Mouse (Mus musculus) lung, postnatal 0 days (tissue): Measurements from ENCODE around the gene Grik4. TPM values are rescaled to one million over a fixed set of nuclear protein-coding genes. Genes with fewer than 3 reads are reported as not detected.

Experiments used
- ATAC-seq: fragments of 200-750 bp; cut with Nextera tagmentation; 2 replicates; pipeline ENCODE4 v1.8.0; 2017; ENCODE audit warnings: moderate library complexity
- DNase-seq: peaks from one replicate; pipeline ENCODE4 v3.0.0-alpha.2; 2016; ENCODE audit warnings: low spot score
- H3K27ac ChIP-seq: fragments of 300-500 bp; sonication (generic); 2 replicates; pipeline ENCODE4 v1.5.1; 2014; ENCODE audit warnings: antibody characterized with exemption, mild to moderate bottlenecking, low read length, mixed read lengths
- H3K27me3 ChIP-seq: fragments of 300-500 bp; sonication (generic); replicated peaks from 2 replicates; pipeline ENCODE4 v1.6.1; 2014; ENCODE audit warnings: low read length, mixed read lengths; ENCODE audit not compliant: insufficient read depth
- H3K36me3 ChIP-seq: fragments of 300-500 bp; sonication (generic); 2 replicates; pipeline ENCODE4 v1.6.1; 2014; ENCODE audit warnings: low read length, mixed read lengths; ENCODE audit not compliant: insufficient read depth
- H3K4me1 ChIP-seq: fragments of 300-500 bp; sonication (generic); 2 replicates; pipeline ENCODE4 v1.6.1; 2014; ENCODE audit warnings: antibody characterized with exemption, low read depth, low read length, mixed read lengths; ENCODE audit not compliant: insufficient read depth
- H3K4me2 ChIP-seq: fragments of 300-500 bp; sonication (generic); replicated peaks from 2 replicates; pipeline ENCODE4 v1.6.1; 2014; ENCODE audit warnings: low read depth, mild to moderate bottlenecking, low read length, moderate library complexity, mixed read lengths
- H3K4me3 ChIP-seq: fragments of 300-500 bp; sonication (generic); 2 replicates; pipeline ENCODE4 v1.5.1; 2014; ENCODE audit warnings: low read depth, low read length
- H3K9ac ChIP-seq: fragments of 300-500 bp; sonication (generic); replicated peaks from 2 replicates; pipeline ENCODE4 v1.6.1; 2014; ENCODE audit warnings: low read depth, mild to moderate bottlenecking
- H3K9me3 ChIP-seq: fragments of 300-500 bp; sonication (generic); 2 replicates; pipeline ENCODE4 v1.6.1; 2016; ENCODE audit warnings: low read length, mixed read lengths
- CTCF ChIP-seq: IDR thresholded peaks from 2 replicates; pipeline ENCODE4 v1.5.1; 2016; ENCODE audit warnings: antibody characterized with exemption, mild to moderate bottlenecking
- EP300 ChIP-seq: IDR thresholded peaks from 2 replicates; pipeline ENCODE4 v1.6.1; 2016; ENCODE audit warnings: antibody characterized with exemption, mild to moderate bottlenecking, control low read depth
- WGBS: fragments of 180-500 bp; shearing (Covaris S2); extraction: QIAGEN DNeasy Blood & Tissue Kit; methylation state at CpG from one replicate; pipeline ENCODE4 v1.1.7; 2014; 5-methylcytosine and 5-hydroxymethylcytosine counted together
- polyA plus RNA-seq: library from polyadenylated mRNA; unstranded; fragments of >200 nt; fragmentation: Nextera tagmentation; extraction: Ambion mirVana; gene quantifications from 2 replicates; pipeline ENCODE4 v1.2.1, GENCODE M21; 2015

Grik4 gene
- polyA plus RNA-seq, 1 experiment from 2014 or later, result 0.47 TPM

DNA sequence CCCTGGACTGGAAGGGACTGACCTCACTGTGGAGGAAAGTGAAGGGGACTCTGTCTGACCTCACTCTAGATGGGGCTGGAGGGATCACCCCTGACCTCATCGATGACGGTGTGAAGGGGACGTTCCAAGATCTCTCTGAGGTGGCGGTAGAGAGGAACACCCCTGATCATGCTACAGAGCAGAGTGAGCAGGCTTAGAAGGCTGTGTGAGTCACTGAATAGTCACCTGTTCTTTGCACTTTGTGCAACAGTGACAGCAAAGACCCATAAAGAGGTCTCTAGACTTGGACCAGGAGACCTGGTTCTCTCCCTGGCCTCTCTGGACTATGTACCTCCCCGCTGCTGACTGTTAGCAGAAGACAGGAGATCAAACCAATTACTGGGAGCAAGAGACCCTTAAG lies 217.1 kb downstream of the Grik4 start:
- no peak for TF ChIP-seq EP300
- TF ChIP-seq CTCF, result no peak
- WGBS, result 57% methylated on average over 5 of the region's 5 CpGs

DNA sequence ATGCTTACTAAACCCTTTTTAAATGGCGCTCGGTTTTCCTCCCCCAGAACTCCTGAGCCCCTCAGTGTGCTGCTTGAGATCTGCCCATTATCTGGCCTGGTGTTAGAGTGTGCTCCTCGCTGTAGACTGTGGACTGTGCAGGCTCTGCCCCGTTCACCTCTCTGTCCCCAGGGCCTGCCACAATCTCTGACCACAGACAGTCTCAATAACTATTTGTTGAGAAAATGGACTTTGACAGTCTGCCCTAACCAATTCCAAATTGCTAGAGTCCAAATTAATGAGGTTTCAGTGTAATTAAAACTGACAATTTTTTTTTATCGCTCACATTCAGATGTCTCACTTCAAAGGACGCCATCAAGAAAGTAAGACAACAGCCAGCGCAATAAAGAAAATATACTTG lies 220.2 kb downstream of the Grik4 start:
- no peak overlapping the region for H3K9ac ChIP-seq
- 67% methylated on average over 7 of the region's 7 CpGs for WGBS
- H3K27ac ChIP-seq, result no peak overlapping the region
- no peak for ATAC-seq
- TF ChIP-seq EP300 (no peak), CTCF (no peak)
- no peaks in the 10 kb centered on the region for H3K27me3 ChIP-seq
- no peaks in the 10 kb centered on the region for H3K4me1 ChIP-seq
- no peak overlapping the region for H3K4me3 ChIP-seq
- no peaks in the 10 kb centered on the region for H3K9me3 ChIP-seq
- H3K4me2 ChIP-seq, result no peak overlapping the region
- no peaks in the 10 kb centered on the region for H3K36me3 ChIP-seq
- no peak for DNase-seq

More for the DNA sequence above, 217.1 kb downstream of the Grik4 start:
- Histone ChIP-seq H3K9ac (no peak overlapping the region), H3K4me2 (no peak overlapping the region), H3K4me3 (no peak overlapping the region), H3K4me1 (no peaks in the 10 kb centered on the region), H3K36me3 (no peaks in the 10 kb centered on the region), H3K27me3 (no peaks in the 10 kb centered on the region), H3K9me3 (no peaks in the 10 kb centered on the region), H3K27ac (no peak overlapping the region)
- DNase-seq (no peak), ATAC-seq (no peak)

DNA sequence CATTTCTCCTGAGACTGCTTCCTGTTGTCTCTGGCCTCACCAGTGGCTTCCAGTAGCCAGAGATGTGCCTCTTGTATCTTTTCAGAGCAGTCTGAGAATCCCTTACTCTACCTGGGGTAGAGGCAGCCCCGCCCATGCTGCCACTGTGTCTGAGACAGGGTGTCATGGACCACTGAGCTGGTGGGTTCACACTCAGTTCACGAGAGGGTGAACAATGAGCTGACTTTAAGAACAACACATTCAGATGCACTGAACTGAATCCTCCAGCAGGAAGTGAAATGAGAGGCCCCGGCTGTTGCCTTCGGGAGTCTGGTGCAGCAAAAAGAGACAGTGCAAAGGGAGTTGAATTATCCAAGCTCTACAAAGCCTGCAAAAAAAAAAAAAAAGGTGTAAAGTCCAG lies 221.8 kb downstream of the Grik4 start:
- H3K36me3 ChIP-seq, result no peaks in the 10 kb centered on the region
- H3K4me2 ChIP-seq, result no peak overlapping the region
- WGBS, result 46% methylated on average over 4 of the region's 4 CpGs
- ATAC-seq (no peak), DNase-seq (no peak)
- no peaks in the 10 kb centered on the region for H3K27me3 ChIP-seq
- H3K9me3 ChIP-seq, result no peaks in the 10 kb centered on the region
- TF ChIP-seq EP300 (no peak), CTCF (no peak)
- H3K27ac ChIP-seq, result no peak overlapping the region
- H3K9ac ChIP-seq, result no peak overlapping the region
- H3K4me1 ChIP-seq, result no peaks in the 10 kb centered on the region
- no peak overlapping the region for H3K4me3 ChIP-seq

DNA sequence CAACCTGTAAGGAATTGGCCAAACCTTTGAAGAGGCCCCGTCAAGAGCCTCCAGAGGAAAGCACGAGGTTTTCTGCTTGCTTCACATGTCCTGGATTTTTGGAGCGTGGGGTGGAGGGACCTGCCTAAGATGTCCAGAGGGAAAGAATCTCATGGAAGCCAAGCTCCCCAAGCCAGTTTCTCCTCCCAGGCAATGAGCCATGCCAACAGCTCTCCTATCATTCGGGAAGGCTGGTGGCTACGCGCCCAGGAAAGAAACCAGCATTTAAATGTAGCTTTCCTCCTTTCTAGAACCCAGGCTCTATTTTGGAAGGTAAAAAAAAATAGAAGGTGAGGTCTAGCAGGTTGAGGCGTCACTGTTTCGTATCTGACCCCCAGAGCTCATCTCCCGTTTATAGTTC lies 222.6 kb downstream of the Grik4 start:
- Histone ChIP-seq H3K9ac (no peak overlapping the region), H3K9me3 (no peaks in the 10 kb centered on the region), H3K4me1 (no peaks in the 10 kb centered on the region), H3K27me3 (no peaks in the 10 kb centered on the region), H3K4me3 (no peak overlapping the region), H3K27ac (no peak overlapping the region), H3K4me2 (no peak overlapping the region), H3K36me3 (no peaks in the 10 kb centered on the region)
- no peak for TF ChIP-seq CTCF
- no peak for TF ChIP-seq EP300
- DNase-seq (no peak), ATAC-seq (no peak)
- WGBS, result 84% methylated on average over 9 of the region's 9 CpGs

DNA sequence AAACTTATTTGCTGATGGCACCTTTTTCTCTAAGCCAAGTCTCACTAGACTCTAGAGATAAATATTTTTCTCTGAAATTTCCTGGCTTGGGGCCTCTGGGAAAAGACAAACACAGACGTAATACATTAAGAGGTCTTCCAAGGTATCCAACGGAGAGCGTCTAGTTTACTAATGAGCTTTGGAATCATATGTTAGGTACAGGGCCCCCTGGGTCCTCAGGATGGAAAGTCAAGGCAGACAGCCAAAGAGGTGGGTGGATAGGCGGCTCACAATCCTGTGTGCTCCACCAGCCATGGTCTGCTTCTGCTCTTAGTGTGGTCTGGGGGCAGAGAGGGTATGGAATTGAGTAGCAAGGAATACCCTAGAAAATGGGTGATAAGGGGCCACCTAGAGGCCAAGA lies 223.1 kb downstream of the Grik4 start:
- ATAC-seq (no peak), DNase-seq (no peak)
- no peak overlapping the region for H3K27ac ChIP-seq
- H3K4me3 ChIP-seq, result no peak overlapping the region
- H3K4me2 ChIP-seq, result no peak overlapping the region
- H3K4me1 ChIP-seq, result no peaks in the 10 kb centered on the region
- no peak overlapping the region for H3K9ac ChIP-seq
- 59% methylated on average over 4 of the region's 4 CpGs for WGBS
- TF ChIP-seq EP300, result no peak
- no peak for TF ChIP-seq CTCF
- H3K36me3 ChIP-seq, result no peaks in the 10 kb centered on the region
- H3K27me3 ChIP-seq, result no peaks in the 10 kb centered on the region
- H3K9me3 ChIP-seq, result no peaks in the 10 kb centered on the region

DNA sequence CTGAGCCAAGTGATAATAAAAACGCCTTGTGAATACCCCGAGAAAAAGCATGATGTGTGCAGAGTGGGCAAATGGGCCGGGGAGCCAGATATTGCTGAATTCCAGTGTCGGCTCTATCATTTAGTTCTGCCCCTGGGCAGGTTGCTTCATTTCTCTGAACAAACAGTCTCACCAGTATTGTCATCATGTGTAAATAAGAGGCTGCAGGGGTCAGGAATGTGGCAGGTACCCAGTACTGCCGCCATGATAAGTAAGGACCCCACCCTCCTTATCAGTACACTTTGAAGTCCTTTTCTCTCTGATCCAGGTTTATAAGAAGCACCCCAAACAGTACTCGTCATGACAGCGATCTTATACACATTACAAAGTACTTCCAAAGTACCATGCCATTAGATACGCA lies 230.4 kb downstream of the Grik4 start:
- WGBS, result 49% methylated on average over 8 of the region's 8 CpGs
- TF ChIP-seq CTCF, result no peak
- ATAC-seq, result no peak

DNA sequence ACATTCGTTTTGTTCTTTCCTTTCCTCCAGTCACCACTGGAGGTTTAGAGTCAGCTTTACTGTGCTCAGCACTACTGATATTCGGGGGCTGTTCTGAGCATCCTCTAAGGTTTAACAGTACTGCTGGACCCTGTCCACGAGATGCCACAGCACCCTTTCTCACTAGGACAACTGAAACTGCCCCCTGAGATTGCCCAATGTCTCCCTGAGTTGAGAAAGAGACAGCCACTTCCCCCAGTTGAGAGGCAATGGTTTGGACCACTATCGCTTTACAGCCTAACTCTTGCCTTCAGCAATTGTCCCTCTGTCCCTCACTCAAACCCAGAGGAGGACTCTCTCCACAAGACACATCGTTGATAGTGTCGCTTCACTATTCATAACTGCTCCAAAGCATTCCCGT lies 238.4 kb downstream of the Grik4 start:
- no peak for ATAC-seq
- Histone ChIP-seq H3K4me1 (no peaks in the 10 kb centered on the region), H3K4me2 (no peak overlapping the region), H3K4me3 (no peak overlapping the region), H3K27me3 (no peaks in the 10 kb centered on the region), H3K9ac (no peak overlapping the region), H3K27ac (no peak overlapping the region), H3K9me3 (no peaks in the 10 kb centered on the region), H3K36me3 (no peaks in the 10 kb centered on the region)
- TF ChIP-seq EP300 (no peak), CTCF (no peak)
- 65% methylated on average over 7 of the region's 7 CpGs for WGBS
- no peak for DNase-seq

More for the DNA sequence above, 230.4 kb downstream of the Grik4 start:
- Histone ChIP-seq H3K4me3 (no peak overlapping the region), H3K36me3 (no peaks in the 10 kb centered on the region), H3K27me3 (no peaks in the 10 kb centered on the region), H3K9ac (no peak overlapping the region), H3K27ac (no peak overlapping the region), H3K4me1 (no peaks in the 10 kb centered on the region), H3K4me2 (no peak overlapping the region), H3K9me3 (no peaks in the 10 kb centered on the region)
- DNase-seq, result no peak
